Mouse (Mus musculus) adrenal gland, postnatal 0 days (tissue): Measurements from ENCODE around the gene Hsd17b12. TPM values are rescaled to one million over a fixed set of nuclear protein-coding genes. Genes with fewer than 3 reads are reported as not detected.

ENCODE experiments used
- microRNA-seq: library from miRNA; unstranded; fragments of <30 nt; microRNA quantifications from one replicate; pipeline ENCODE4, GENCODE M21; 2016; ENCODE audit warnings: borderline replicate concordance; ENCODE audit not compliant: insufficient number of aligned reads
- polyA plus RNA-seq: library from polyadenylated mRNA; unstranded; fragments of >200 nt; fragmentation: Nextera tagmentation; extraction: Ambion mirVana; gene quantifications from 2 replicates; pipeline ENCODE4 v1.2.1, GENCODE M21; 2015

Gene Hsd17b12
- 87.9 and 117 TPM in 2 replicates for polyA plus RNA-seq

GRCm38 (mm10) chr2:94157592-94158519 is at the start of gene Hsd17b12:
TSS of gene Hsd17b12 (minus strand) at chr2:94157964.

GRCm38 (mm10) chr2:94010335-94011291 is 147.2 kb downstream of the Hsd17b12 start, which contains the start of gene Alkbh3:
TSS of gene Alkbh3 (minus strand) at chr2:94010807.

GRCm38 (mm10) chr2:93996254-93996653 is 161.5 kb downstream of the Hsd17b12 start, which contains the start of gene Gm27027:
TSS of gene Gm27027 (minus strand) at chr2:93996354.

Small RNA genes lying within 50 kb of the gene (microRNA-seq; reads per million reads assigned to microRNA genes)
- gene Gm23630 = not detected

Other genes with a start within 250 kb of the Hsd17b12 start
- 24.4 and 39.9 TPM in 2 replicates for gene Gm13889, start 200.8 kb downstream of the Hsd17b12 start, polyA plus RNA-seq
- gene Gm27027, start 161.6 kb downstream of the Hsd17b12 start, polyA plus RNA-seq = not detected in 2 replicates
- gene Alkbh3, start 147.2 kb downstream of the Hsd17b12 start, polyA plus RNA-seq = 46.1 and 68.4 TPM in 2 replicates
- 11.0 and 19.2 TPM in 2 replicates for gene Ttc17, start 248.7 kb upstream of the Hsd17b12 start, polyA plus RNA-seq